Mouse (Mus musculus) heart, embryonic 16.5 days (tissue): ENCODE results near the gene Exosc1. TPM values are rescaled to one million over a fixed set of nuclear protein-coding genes. Genes with fewer than 3 reads are reported as not detected.
A peak's percentile ranks its signal among the peaks of the same experiment; 100 is the strongest.

Experiments
- ATAC-seq: fragments of 200-750 bp; cut with Nextera tagmentation; replicated peaks from 2 replicates; pipeline ENCODE4 v1.8.0; 2017; ENCODE audit warnings: moderate number of reproducible peaks; ENCODE audit not compliant: insufficient read depth, low FRiP score; ENCODE audit errors: extremely low read depth
- H3K27ac ChIP-seq: fragments of 300-500 bp; sonication (generic); 2 replicates; pipeline ENCODE4 v1.5.1; 2014; ENCODE audit warnings: mild to moderate bottlenecking, low read length, control low read depth, moderate library complexity
- H3K27me3 ChIP-seq: fragments of 300-500 bp; sonication (generic); 2 replicates; pipeline ENCODE4 v1.6.1; 2014; ENCODE audit warnings: low read length, mixed read lengths; ENCODE audit not compliant: control insufficient read depth, insufficient read depth
- H3K36me3 ChIP-seq: fragments of 300-500 bp; sonication (generic); 2 replicates; pipeline ENCODE4 v1.6.1; 2014; ENCODE audit not compliant: control insufficient read depth, insufficient read depth
- H3K4me1 ChIP-seq: fragments of 300-500 bp; sonication (generic); 2 replicates; pipeline ENCODE4 v1.6.1; 2014; ENCODE audit warnings: low read length, mixed read lengths; ENCODE audit not compliant: control insufficient read depth, insufficient read depth
- H3K4me2 ChIP-seq: fragments of 300-500 bp; sonication (generic); 2 replicates; pipeline ENCODE4 v1.6.1; 2014; ENCODE audit warnings: low read depth, mild to moderate bottlenecking, control low read depth, low read length
- H3K4me3 ChIP-seq: fragments of 300-500 bp; sonication (generic); 2 replicates; pipeline ENCODE4 v1.5.1; 2014; ENCODE audit warnings: mild to moderate bottlenecking, control low read depth, low read length
- H3K9ac ChIP-seq: fragments of 300-500 bp; sonication (generic); 2 replicates; pipeline ENCODE4 v1.6.1; 2014; ENCODE audit warnings: low read length, control low read depth
- H3K9me3 ChIP-seq: fragments of 300-500 bp; sonication (generic); replicated peaks from 2 replicates; pipeline ENCODE4 v1.6.1; 2016; ENCODE audit warnings: low read length; ENCODE audit not compliant: control insufficient read depth
- WGBS: fragments of 180-500 bp; shearing (Covaris S2); extraction: QIAGEN DNeasy Blood & Tissue Kit; methylation state at CpG from one replicate; pipeline ENCODE4 v1.1.7; 2014; 5-methylcytosine and 5-hydroxymethylcytosine counted together
- polyA plus RNA-seq: library from polyadenylated mRNA; unstranded; fragments of >200 nt; fragmentation: Nextera tagmentation; extraction: Ambion mirVana; gene quantifications from 2 replicates; pipeline ENCODE4 v1.2.1, GENCODE M21; 2015

Gene Exosc1
- polyA plus RNA-seq, 1 experiment from 2014 or later: 45.3 TPM

GRCm38 (mm10) chr19:41895460-41896318 is 37.5 kb downstream of the Exosc1 start, which contains the start of gene Rrp12:
Gene Rrp12, minus strand, starts transcription at chr19:41896173.
- Histone ChIP-seq H3K4me2 (peak within 1 kb of the TSS; percentile 92), H3K4me1 (peaks cover 15% of the 10 kb centered on the region), H3K27me3 (no peaks in the 10 kb centered on the region), H3K9me3 (no peaks in the 10 kb centered on the region), H3K27ac (no peak within 1 kb of the TSS), H3K36me3 (peaks cover 3% of the 10 kb centered on the region; the same call in 1 of the 2 replicates), H3K9ac (peak within 1 kb of the TSS; percentile 68), H3K4me3 (peak within 1 kb of the TSS; percentile 60)
- 1% methylated on average over 46 of the region's 46 CpGs for WGBS
- ATAC-seq: peak; percentile 90

- peak overlapping the region; percentile 92 for H3K4me2 ChIP-seq
- H3K4me1 ChIP-seq: peaks cover 15% of the 10 kb centered on the region
- 31% methylated on average over 7 of the region's 7 CpGs for WGBS
- H3K27me3 ChIP-seq: no peaks in the 10 kb centered on the region
- H3K4me3 ChIP-seq: peak overlapping the region; percentile 60
- no peak overlapping the region for H3K27ac ChIP-seq
- peaks cover 4% of the 10 kb centered on the region; the same call in 1 of the 2 replicates for H3K36me3 ChIP-seq
- H3K9me3 ChIP-seq: no peaks in the 10 kb centered on the region
- peak overlapping the region; percentile 57 for H3K9ac ChIP-seq
- ATAC-seq: no peak
Observed at GRCm38 (mm10) chr19:41894959-41895358, 38.3 kb downstream of the Exosc1 start.

- H3K4me1 ChIP-seq: no peaks in the 10 kb centered on the region
- ATAC-seq: no peak
- no peak overlapping the region for H3K4me3 ChIP-seq
- H3K9ac ChIP-seq: no peak overlapping the region
- no peak overlapping the region for H3K4me2 ChIP-seq
- H3K9me3 ChIP-seq: no peaks in the 10 kb centered on the region
- no peaks in the 10 kb centered on the region for H3K27me3 ChIP-seq
- H3K36me3 ChIP-seq: peaks cover 36% of the 10 kb centered on the region
- no peak overlapping the region for H3K27ac ChIP-seq
Observed at GRCm38 (mm10) chr19:41888191-41888590, 45.0 kb downstream of the Exosc1 start.

- no peaks in the 10 kb centered on the region for H3K4me1 ChIP-seq
- H3K9ac ChIP-seq: no peak overlapping the region
- H3K27ac ChIP-seq: no peak overlapping the region
- ATAC-seq: no peak
- no peaks in the 10 kb centered on the region for H3K27me3 ChIP-seq
- H3K4me2 ChIP-seq: no peak overlapping the region
- WGBS: 87% methylated on average over 9 of the region's 9 CpGs
- H3K4me3 ChIP-seq: no peak overlapping the region
- H3K36me3 ChIP-seq: peaks cover 30% of the 10 kb centered on the region
- H3K9me3 ChIP-seq: no peaks in the 10 kb centered on the region
Observed at GRCm38 (mm10) chr19:41883882-41884281, 49.3 kb downstream of the Exosc1 start.

GRCm38 (mm10) chr19:41881842-41882241 is 51.4 kb downstream of the Exosc1 start:
- H3K4me3 ChIP-seq: no peak overlapping the region
- ATAC-seq: no peak
- H3K9me3 ChIP-seq: no peaks in the 10 kb centered on the region
- peaks cover 31% of the 10 kb centered on the region for H3K36me3 ChIP-seq
- no peaks in the 10 kb centered on the region for H3K4me1 ChIP-seq
- no peak overlapping the region for H3K27ac ChIP-seq
- no peak overlapping the region for H3K9ac ChIP-seq
- no peak overlapping the region for H3K4me2 ChIP-seq
- H3K27me3 ChIP-seq: no peaks in the 10 kb centered on the region
- 98% methylated on average over 4 of the region's 4 CpGs for WGBS

- WGBS: 88% methylated on average over 14 of the region's 14 CpGs
- no peak overlapping the region for H3K4me2 ChIP-seq
- H3K9me3 ChIP-seq: no peaks in the 10 kb centered on the region
- no peak overlapping the region for H3K27ac ChIP-seq
- H3K9ac ChIP-seq: no peak overlapping the region
- H3K4me1 ChIP-seq: no peaks in the 10 kb centered on the region
- no peak overlapping the region for H3K4me3 ChIP-seq
- peaks cover 33% of the 10 kb centered on the region for H3K36me3 ChIP-seq
- 0 out of 2 replicates have a peak, but pooled peaks have one; percentile 37 for ATAC-seq
- no peaks in the 10 kb centered on the region for H3K27me3 ChIP-seq
Observed at GRCm38 (mm10) chr19:41874356-41874755, 58.9 kb downstream of the Exosc1 start.

Other genes with a start within 250 kb of the Exosc1 start
- 0.21 TPM in 2 replicates for gene Slit1, start 189.8 kb downstream of the Exosc1 start, polyA plus RNA-seq
- 12.7 and 13.6 TPM in 2 replicates for gene Arhgap19, start 131.4 kb downstream of the Exosc1 start, polyA plus RNA-seq
- gene Frat1, start 103.5 kb downstream of the Exosc1 start, polyA plus RNA-seq: 2.4 and 2.7 TPM in 2 replicates
- gene Frat2, start 85.3 kb downstream of the Exosc1 start, polyA plus RNA-seq: 1.9 and 2.8 TPM in 2 replicates
- 9.4 and 10.0 TPM in 2 replicates for gene Rrp12, start 37.2 kb downstream of the Exosc1 start, polyA plus RNA-seq
- gene Pgam1, start 21.5 kb downstream of the Exosc1 start, polyA plus RNA-seq: 694 and 741 TPM in 2 replicates
- gene Zdhhc16, start 57 bp upstream of the Exosc1 start, polyA plus RNA-seq: 53.7 and 59.2 TPM in 2 replicates
- 20.7 and 24.5 TPM in 2 replicates for gene Mms19, start 47.7 kb upstream of the Exosc1 start, polyA plus RNA-seq
- 17.1 and 18.5 TPM in 2 replicates for gene Ubtd1, start 48.3 kb upstream of the Exosc1 start, polyA plus RNA-seq
- gene Ankrd2, start 102.6 kb upstream of the Exosc1 start, polyA plus RNA-seq: not detected in 2 replicates
- gene Hoga1, start 112.2 kb upstream of the Exosc1 start, polyA plus RNA-seq: 0.49 and 0.67 TPM in 2 replicates
- gene 4933411K16Rik, start 118.8 kb upstream of the Exosc1 start, polyA plus RNA-seq: not detected in 2 replicates
- 9.1 and 10.6 TPM in 2 replicates for gene Morn4, start 152.9 kb upstream of the Exosc1 start, polyA plus RNA-seq
- gene Pi4k2a, start 157.0 kb upstream of the Exosc1 start, polyA plus RNA-seq: 8.5 and 14.3 TPM in 2 replicates
- 33.4 and 37.2 TPM in 2 replicates for gene Avpi1, start 195.6 kb upstream of the Exosc1 start, polyA plus RNA-seq
- gene Marveld1, start 214.0 kb upstream of the Exosc1 start, polyA plus RNA-seq: 7.3 TPM in 2 replicates
- 22.8 and 25.1 TPM in 2 replicates for gene Zfyve27, start 230.5 kb upstream of the Exosc1 start, polyA plus RNA-seq